8 mouse cellular contexts compared by ENCODE assay signal in genomic region chr6:17636764-17637170, GRCm38 (mm10). TPM values are rescaled to one million over a fixed set of nuclear protein-coding genes. Genes with fewer than 3 reads are reported as not detected.
DNase-seq lines count a peak whose midpoint lies in the region; ATAC-seq and TF ChIP-seq lines count a peak whose summit lies in the region.

No protein-coding gene starts in this region.

- H3K79me2 ChIP-seq in C2C12 (ENCODE audit: control insufficient read depth, insufficient read depth), result peaks cover 49% of the 10 kb centered on the region

- peaks cover 43% of the 10 kb centered on the region for H3K79me3 ChIP-seq in C2C12 (ENCODE audit: low read depth)

- peak overlapping the region; percentile 85 for H3ac ChIP-seq in C2C12 (ENCODE audit: control insufficient read depth, insufficient read length, low read depth)

- DNase-seq in brain, embryonic 14.5 days (ENCODE audit: low read depth), result peak; percentile 98
- peak; percentile 97 for DNase-seq in kidney, postnatal 10 days
- DNase-seq in natural killer cell, adult 2 months (ENCODE audit: low spot score in 2 of 2), result peak; percentile 93 to 96

- H3K9ac ChIP-seq in heart, embryonic 13.5 days, result peak overlapping the region; percentile 99
- peak overlapping the region; percentile 98 for H3K9ac ChIP-seq in liver, embryonic 12.5 days
- peak overlapping the region; percentile 65 for H3K9ac ChIP-seq in stomach, embryonic 15.5 days

- no peak for TF ChIP-seq CTCF in C2C12 (IDR thresholded peaks at IDR 0.05; ENCODE audit: control insufficient read depth, insufficient read depth, insufficient read length)
- TF ChIP-seq CTCF in brain, embryonic 14.5 days (IDR thresholded peaks at IDR 0.05; ENCODE audit: borderline replicate concordance, extremely low read depth, insufficient read depth, insufficient read length), result no peak

- WGBS in heart, embryonic 13.5 days, result under 1% methylated on average over 37 of the region's 45 CpGs
- WGBS in liver, embryonic 12.5 days (ENCODE audit: insufficient replicate concordance), result under 1% methylated on average over 31 of the region's 45 CpGs
- under 1% methylated on average over 38 of the region's 45 CpGs for WGBS in stomach, embryonic 15.5 days

- H3K4me2 ChIP-seq in heart, embryonic 13.5 days, result peak overlapping the region; percentile 85
- H3K4me2 ChIP-seq in liver, embryonic 12.5 days, result peak overlapping the region; percentile 84
- peak overlapping the region; percentile 53 for H3K4me2 ChIP-seq in stomach, embryonic 15.5 days

- peaks cover 46% of the 10 kb centered on the region for H3K4me1 ChIP-seq in erythroblast, embryonic 14.5 days (ENCODE audit: control insufficient read depth)
- peaks cover 23% of the 10 kb centered on the region for H3K4me1 ChIP-seq in heart, embryonic 13.5 days
- H3K4me1 ChIP-seq in liver, embryonic 12.5 days, result peaks cover 40% of the 10 kb centered on the region
- H3K4me1 ChIP-seq in stomach, embryonic 15.5 days, result 0 out of 2 replicates have a peak, but pooled peaks cover 3% of the 10 kb centered on the region

- peak overlapping the region; percentile 98 for H3K27ac ChIP-seq in heart, embryonic 13.5 days (replicated peaks)
- H3K27ac ChIP-seq in liver, embryonic 12.5 days, result peak overlapping the region; percentile 94
- peak overlapping the region; percentile 94 for H3K27ac ChIP-seq in stomach, embryonic 15.5 days

- peak; percentile 96 for ATAC-seq in heart, embryonic 13.5 days (ENCODE audit: extremely low read depth, insufficient number of reproducible peaks, low FRiP score, low TSS enrichment)
- ATAC-seq in liver, embryonic 12.5 days, result peak; percentile 94
- peak; percentile 94 for ATAC-seq in stomach, embryonic 15.5 days (ENCODE audit: insufficient read depth, low FRiP score, low read depth)

- H3K36me3 ChIP-seq in C2C12 (ENCODE audit: control insufficient read depth, insufficient read depth), result peaks cover 12% of the 10 kb centered on the region
- H3K36me3 ChIP-seq in erythroblast, embryonic 14.5 days (ENCODE audit: control insufficient read depth), result peaks cover 7% of the 10 kb centered on the region
- peaks cover 4% of the 10 kb centered on the region; the same call in 1 of the 2 replicates for H3K36me3 ChIP-seq in heart, embryonic 13.5 days
- peaks cover 5% of the 10 kb centered on the region for H3K36me3 ChIP-seq in liver, embryonic 12.5 days
- H3K36me3 ChIP-seq in stomach, embryonic 15.5 days, result 0 out of 2 replicates have a peak, but pooled peaks cover 3% of the 10 kb centered on the region

- peak; percentile 89 for TF ChIP-seq POLR2A in brain, embryonic 14.5 days (IDR thresholded peaks at IDR 0.05; ENCODE audit: borderline replicate concordance, extremely low read depth, insufficient read depth, insufficient read length, poor library complexity, severe bottlenecking)

- peak overlapping the region; percentile 79 for H3K4me3 ChIP-seq in C2C12 (ENCODE audit: insufficient read depth, poor library complexity, severe bottlenecking)
- H3K4me3 ChIP-seq in erythroblast, embryonic 14.5 days (replicated peaks), result peak overlapping the region; percentile 85
- H3K4me3 ChIP-seq in heart, embryonic 13.5 days, result peak overlapping the region; percentile 89
- H3K4me3 ChIP-seq in liver, embryonic 12.5 days, result peak overlapping the region; percentile 98
- peak overlapping the region; percentile 86 for H3K4me3 ChIP-seq in stomach, embryonic 15.5 days (replicated peaks)

- peaks cover 3% of the 10 kb centered on the region for H3K9me3 ChIP-seq in erythroblast, embryonic 14.5 days (ENCODE audit: control insufficient read depth, low read length)
- H3K9me3 ChIP-seq in heart, embryonic 13.5 days, result no peaks in the 10 kb centered on the region
- no peaks in the 10 kb centered on the region for H3K9me3 ChIP-seq in liver, embryonic 12.5 days (replicated peaks)
- no peaks in the 10 kb centered on the region for H3K9me3 ChIP-seq in stomach, embryonic 15.5 days

- no peaks in the 10 kb centered on the region for H3K27me3 ChIP-seq in C2C12 (ENCODE audit: control insufficient read depth, insufficient read depth, insufficient read length)
- H3K27me3 ChIP-seq in erythroblast, embryonic 14.5 days (ENCODE audit: control insufficient read depth), result no peaks in the 10 kb centered on the region
- H3K27me3 ChIP-seq in heart, embryonic 13.5 days (replicated peaks), result no peaks in the 10 kb centered on the region
- no peaks in the 10 kb centered on the region for H3K27me3 ChIP-seq in liver, embryonic 12.5 days (replicated peaks)
- H3K27me3 ChIP-seq in stomach, embryonic 15.5 days (replicated peaks), result no peaks in the 10 kb centered on the region

TF ChIP-seq in C2C12, 6 proteins besides CTCF, POLR2A, EP300 and RAD21:
- TF ChIP-seq USF1 (IDR thresholded peaks at IDR 0.05; ENCODE audit: low read depth), result no peak
- no peak for TF ChIP-seq CEBPB (IDR thresholded peaks at IDR 0.05; ENCODE audit: low read depth)
- TF ChIP-seq FOSL1 (IDR thresholded peaks at IDR 0.05; ENCODE audit: insufficient read depth, low read length, poor library complexity, severe bottlenecking), result no peak
- no peak for TF ChIP-seq MYOG (IDR thresholded peaks at IDR 0.05; ENCODE audit: control insufficient read depth, extremely low read depth, insufficient read length)
- peak; percentile 69 for TF ChIP-seq MAX (IDR thresholded peaks at IDR 0.05)
- TF ChIP-seq MYOD1 (IDR thresholded peaks at IDR 0.05; ENCODE audit: control insufficient read depth, insufficient read length, low read depth), result no peak

RNA-seq across cellular contexts. Expression of gene Capza2, which starts 0.7 kb away (rescaled TPM):
- polyA plus RNA-seq in C2C12 (2012; fragmentation: generic; extraction: Trizol), result 51.5 TPM
- polyA plus RNA-seq in brain, embryonic 14.5 days (2012; rRNA removed), result 96.1 and 100 TPM in 2 replicates
- 0.59 and 0.60 TPM in 2 replicates for polyA plus RNA-seq in erythroblast, embryonic 14.5 days (2012)
- 198 and 210 TPM in 2 replicates for polyA plus RNA-seq in heart, embryonic 13.5 days (2015; fragmentation: Nextera tagmentation; extraction: Ambion mirVana)
- polyA plus RNA-seq in liver, embryonic 12.5 days (2016; fragmentation: Nextera tagmentation; extraction: Ambion mirVana), result 103 TPM in 2 replicates
- 218 and 225 TPM in 2 replicates for polyA plus RNA-seq in stomach, embryonic 15.5 days (2015; fragmentation: Nextera tagmentation; extraction: Ambion mirVana)

RNA-seq across cellular contexts. Expression of gene St7, which starts 56.0 kb away (rescaled TPM):
- 8.4 TPM for polyA plus RNA-seq in C2C12 (2012; fragmentation: generic; extraction: Trizol)
- polyA plus RNA-seq in brain, embryonic 14.5 days (2012; rRNA removed), result 62.0 and 71.4 TPM in 2 replicates
- polyA plus RNA-seq in erythroblast, embryonic 14.5 days (2012), result 0.41 and 0.85 TPM in 2 replicates
- 25.9 and 31.9 TPM in 2 replicates for polyA plus RNA-seq in heart, embryonic 13.5 days (2015; fragmentation: Nextera tagmentation; extraction: Ambion mirVana)
- polyA plus RNA-seq in liver, embryonic 12.5 days (2016; fragmentation: Nextera tagmentation; extraction: Ambion mirVana), result 13.8 and 14.5 TPM in 2 replicates
- 23.5 and 26.1 TPM in 2 replicates for polyA plus RNA-seq in stomach, embryonic 15.5 days (2015; fragmentation: Nextera tagmentation; extraction: Ambion mirVana)

Comparison
In these comparisons a context has a peak if more than half of its experiments do, and no peak if none do; other contexts are left out.
1. Peak in every context shown above with its lines: DNase-seq, ATAC-seq, H3K4me3 ChIP-seq and H3K27ac ChIP-seq.
2. RNA of gene Capza2, which starts 0.7 kb away (polyA plus RNA-seq): 218 to 225 TPM in stomach, embryonic 15.5 days, 198 to 210 TPM in heart, embryonic 13.5 days, 103 TPM in liver, embryonic 12.5 days, 96.1 to 100 TPM in brain, embryonic 14.5 days and 51.5 TPM in C2C12 (single experiment); 0.59 to 0.60 TPM in erythroblast, embryonic 14.5 days; every median in the first group is over 10 times any median in the second.